ENCODE assay signal across 9 mouse cellular contexts in genomic region chr8:94365410-94365981, GRCm38 (mm10). TPM values are rescaled to one million over a fixed set of nuclear protein-coding genes. Genes with fewer than 3 reads are reported as not detected.
DNase-seq lines count a peak whose midpoint lies in the region; ATAC-seq lines count a peak whose summit lies in the region.
"Had no signal": no experiment of that assay in that cellular context is flagged by ENCODE, and none has a peak within 500 bp of the region (broad histone marks: within the 10 kb centered on the region; RNA-seq: fewer than 3 reads in every experiment).

No protein-coding gene starts in this region.

- peak; percentile 52 for DNase-seq in adipocyte (ENCODE audit: low spot score)
- DNase-seq in liver, embryonic 11.5 days (ENCODE audit: low spot score): no peak
- peak; percentile 39 for DNase-seq in skeletal muscle tissue, adult 2 months (ENCODE audit: low read depth, low spot score)
- DNase-seq in cerebellum, adult 11-12 months: no peak
- DNase-seq in left cerebral cortex, postnatal 14 days (ENCODE audit: low spot score in 2 of 2): no peak

- peaks cover 3% of the 10 kb centered on the region; the same call in 1 of the 2 replicates for H3K4me1 ChIP-seq in liver, embryonic 11.5 days (replicated peaks; ENCODE audit: control insufficient read depth, insufficient read depth, low read length)
- H3K4me1 ChIP-seq in hindbrain, embryonic 13.5 days (replicated peaks): no peaks in the 10 kb centered on the region

- no peak overlapping the region for H3K4me2 ChIP-seq in liver, embryonic 11.5 days
- H3K4me2 ChIP-seq in hindbrain, embryonic 13.5 days: no peak overlapping the region
- H3K4me2 ChIP-seq: heart, embryonic 13.5 days had no signal

- H3K4me3 ChIP-seq in liver, embryonic 11.5 days (ENCODE audit: low read depth, low read length): no peak overlapping the region
- H3K4me3 ChIP-seq in hindbrain, embryonic 13.5 days: no peak overlapping the region
- H3K4me3 ChIP-seq: heart, embryonic 13.5 days had no signal

- ATAC-seq in CD4-positive, CD25-positive, alpha-beta regulatory T cell, adult 4 months: peak; percentile 86
- ATAC-seq in liver, embryonic 11.5 days (replicated peaks; ENCODE audit: low FRiP score): peak; percentile 70
- ATAC-seq in hindbrain, embryonic 13.5 days (ENCODE audit: low FRiP score): no peak

- intact Hi-C loops in left cerebral cortex, postnatal 14 days (cut with DNase I): no loop called here

- WGBS in liver, embryonic 11.5 days: 57% methylated on average over 9 of the region's 9 CpGs
- 90% methylated on average over 9 of the region's 9 CpGs for WGBS in hindbrain, embryonic 13.5 days

- H3K36me3 ChIP-seq in liver, embryonic 11.5 days (ENCODE audit: control insufficient read depth, insufficient read depth, low read length): no peaks in the 10 kb centered on the region
- no peaks in the 10 kb centered on the region for H3K36me3 ChIP-seq in hindbrain, embryonic 13.5 days
- H3K36me3 ChIP-seq: heart, embryonic 13.5 days had no signal

- no peak overlapping the region for H3K9ac ChIP-seq in liver, embryonic 11.5 days (ENCODE audit: low read depth, low read length)
- H3K9ac ChIP-seq in hindbrain, embryonic 13.5 days: no peak overlapping the region
- H3K9ac ChIP-seq: heart, embryonic 13.5 days had no signal

- H3K27me3 ChIP-seq in liver, embryonic 11.5 days (replicated peaks; ENCODE audit: control insufficient read depth, insufficient read depth, low read length): no peaks in the 10 kb centered on the region
- H3K27me3 ChIP-seq in hindbrain, embryonic 13.5 days: no peaks in the 10 kb centered on the region
- H3K27me3 ChIP-seq: heart, embryonic 13.5 days had no signal

- H3K27ac ChIP-seq in liver, embryonic 11.5 days (ENCODE audit: low read depth, low read length): peak overlapping the region; percentile 36; the same call in 1 of the 2 replicates
- H3K27ac ChIP-seq in hindbrain, embryonic 13.5 days: no peak overlapping the region
- H3K27ac ChIP-seq: heart, embryonic 13.5 days had no signal

- H3K9me3 ChIP-seq in liver, embryonic 11.5 days (ENCODE audit: control insufficient read depth, low read length): no peaks in the 10 kb centered on the region
- no peaks in the 10 kb centered on the region for H3K9me3 ChIP-seq in hindbrain, embryonic 13.5 days
- H3K9me3 ChIP-seq: heart, embryonic 13.5 days had no signal

RNA-seq across cellular contexts. Expression of gene Herpud1, which starts 20.7 kb away (rescaled TPM):
- polyA plus RNA-seq in CD4-positive, CD25-positive, alpha-beta regulatory T cell, adult 4 months (2017; shearing (Covaris generic)): 100 to 1,000 TPM; 177 to 183 TPM
- polyA plus RNA-seq in liver, embryonic 11.5 days (2014; fragmentation: Nextera tagmentation; extraction: Ambion mirVana): 110 and 115 TPM in 2 replicates
- 55.8 and 59.3 TPM in 2 replicates for polyA plus RNA-seq in hindbrain, embryonic 13.5 days (2015; fragmentation: Nextera tagmentation; extraction: Ambion mirVana)
- 10 to 100 TPM; 48.8 to 60.8 TPM for total RNA-seq in left cerebral cortex, postnatal 14 days (2021)

RNA-seq across cellular contexts. Expression of gene Slc12a3, which starts 36.5 kb away (rescaled TPM):
- under 1 TPM in 1 of 2 experiments, not detected in 1; 0.19 TPM for polyA plus RNA-seq in CD4-positive, CD25-positive, alpha-beta regulatory T cell, adult 4 months (2017; shearing (Covaris generic))
- polyA plus RNA-seq in liver, embryonic 11.5 days (2014; fragmentation: Nextera tagmentation; extraction: Ambion mirVana): not detected in 2 replicates
- polyA plus RNA-seq in hindbrain, embryonic 13.5 days (2015; fragmentation: Nextera tagmentation; extraction: Ambion mirVana): 0.14 and 0.19 TPM in 2 replicates
- under 1 TPM; 0.36 to 0.51 TPM for total RNA-seq in left cerebral cortex, postnatal 14 days (2021)
- polyA plus RNA-seq: heart, embryonic 13.5 days; stomach, embryonic 14.5 days had no signal

Comparison
In these comparisons a context has a peak if more than half of its experiments do, and no peak if none do; other contexts are left out.
1. DNase-seq: peak in adipocyte (single experiment) and skeletal muscle tissue, adult 2 months (single experiment); none in liver, embryonic 11.5 days (single experiment), cerebellum, adult 11-12 months (single experiment) and left cerebral cortex, postnatal 14 days (0 of 2).